Mouse (Mus musculus) forebrain, embryonic 15.5 days (tissue): ENCODE measurements at regions not wholly inside any gene's neighbourhood (a gene's known extent, or its start where the extent isn't known, plus 50 kb on each side); places are given as distances from the start of the nearest gene placed in this dataset.

Experiments used
- ATAC-seq: fragments of 200-750 bp; cut with Nextera tagmentation; replicated peaks from 2 replicates; pipeline ENCODE4 v1.8.0; 2017; ENCODE audit warnings: mild to moderate bottlenecking, moderate TSS enrichment, moderate library complexity
- H3K27ac ChIP-seq: fragments of 300-500 bp; sonication (generic); replicated peaks from 2 replicates; pipeline ENCODE4 v1.5.1; 2015; ENCODE audit warnings: mild to moderate bottlenecking, inconsistent platforms
- H3K27me3 ChIP-seq: fragments of 300-500 bp; sonication (generic); 2 replicates; pipeline ENCODE4 v1.6.1; 2015; ENCODE audit warnings: inconsistent platforms
- H3K36me3 ChIP-seq: fragments of 300-500 bp; sonication (generic); 2 replicates; pipeline ENCODE4 v1.6.1; 2015; ENCODE audit warnings: mild to moderate bottlenecking, inconsistent platforms
- H3K4me1 ChIP-seq: fragments of 300-500 bp; sonication (generic); 2 replicates; pipeline ENCODE4 v1.6.1; 2015; ENCODE audit warnings: inconsistent platforms
- H3K4me2 ChIP-seq: fragments of 300-500 bp; sonication (generic); replicated peaks from 2 replicates; pipeline ENCODE4 v1.6.1; 2015; ENCODE audit warnings: mild to moderate bottlenecking, inconsistent platforms
- H3K4me3 ChIP-seq: fragments of 300-500 bp; sonication (generic); 2 replicates; pipeline ENCODE4 v1.5.1; 2015; ENCODE audit warnings: mild to moderate bottlenecking, inconsistent platforms
- H3K9ac ChIP-seq: fragments of 300-500 bp; sonication (generic); replicated peaks from 2 replicates; pipeline ENCODE4 v1.6.1; 2015; ENCODE audit warnings: mild to moderate bottlenecking, inconsistent platforms
- H3K9me3 ChIP-seq: fragments of 300-500 bp; sonication (generic); 2 replicates; pipeline ENCODE4 v1.6.1; 2016; ENCODE audit warnings: inconsistent platforms
- WGBS: fragments of 180-500 bp; shearing (Covaris S2); methylation state at CpG from one replicate; pipeline ENCODE4 v1.1.7; 2015; ENCODE audit warnings: mixed read lengths; 5-methylcytosine and 5-hydroxymethylcytosine counted together

GRCm38 (mm10) chr3:118062569-118062968, 193.8 kb upstream of the Snx7 start:
- no peak overlapping the region for H3K4me2 ChIP-seq
- H3K27me3 ChIP-seq = no peaks in the 10 kb centered on the region
- ATAC-seq = no peak
- no peak overlapping the region for H3K9ac ChIP-seq
- peaks cover 4% of the 10 kb centered on the region for H3K4me1 ChIP-seq
- WGBS = 95% methylated on average over 1 of the region's 1 CpGs
- no peaks in the 10 kb centered on the region for H3K36me3 ChIP-seq
- H3K9me3 ChIP-seq = no peaks in the 10 kb centered on the region
- no peak overlapping the region for H3K27ac ChIP-seq
- H3K4me3 ChIP-seq = no peak overlapping the region

- ATAC-seq = no peak
- Histone ChIP-seq H3K27me3 (no peaks in the 10 kb centered on the region), H3K27ac (no peak overlapping the region), H3K36me3 (no peaks in the 10 kb centered on the region), H3K9me3 (no peaks in the 10 kb centered on the region), H3K9ac (no peak overlapping the region), H3K4me1 (peaks cover 7% of the 10 kb centered on the region; the same call in 1 of the 2 replicates), H3K4me2 (no peak overlapping the region), H3K4me3 (no peak overlapping the region)
- 65% methylated on average over 11 of the region's 11 CpGs for WGBS
These were observed 178.3 kb upstream of the Snx7 start for GRCm38 (mm10) chr3:118047016-118047415.

DNA sequence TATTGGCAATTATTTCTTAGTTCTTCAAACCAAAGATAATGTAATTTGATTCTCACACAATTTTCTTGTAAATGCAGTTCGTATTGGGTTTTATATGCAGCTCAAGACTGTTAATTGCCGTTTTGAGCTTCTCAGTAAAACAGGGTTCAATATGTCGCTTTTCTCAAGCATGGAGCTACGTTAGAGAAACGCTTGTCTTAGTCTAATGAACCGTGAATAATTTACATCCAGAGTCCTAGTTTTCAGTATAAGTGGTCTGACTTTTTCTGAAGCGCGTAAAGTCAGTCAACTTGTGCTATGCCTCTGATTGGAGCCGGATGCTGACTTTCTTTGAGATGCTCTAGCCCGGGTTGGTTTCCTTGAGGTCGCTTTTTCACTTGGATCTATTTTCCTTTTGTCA, 177.8 kb upstream of the Snx7 start:
- H3K4me1 ChIP-seq = peaks cover 7% of the 10 kb centered on the region; the same call in 1 of the 2 replicates
- H3K27me3 ChIP-seq = no peaks in the 10 kb centered on the region
- 48% methylated on average over 11 of the region's 11 CpGs for WGBS
- no peak overlapping the region for H3K4me3 ChIP-seq
- no peak overlapping the region for H3K27ac ChIP-seq
- no peak for ATAC-seq
- H3K9me3 ChIP-seq = no peaks in the 10 kb centered on the region
- no peak overlapping the region for H3K4me2 ChIP-seq
- no peak overlapping the region for H3K9ac ChIP-seq
- no peaks in the 10 kb centered on the region for H3K36me3 ChIP-seq

DNA sequence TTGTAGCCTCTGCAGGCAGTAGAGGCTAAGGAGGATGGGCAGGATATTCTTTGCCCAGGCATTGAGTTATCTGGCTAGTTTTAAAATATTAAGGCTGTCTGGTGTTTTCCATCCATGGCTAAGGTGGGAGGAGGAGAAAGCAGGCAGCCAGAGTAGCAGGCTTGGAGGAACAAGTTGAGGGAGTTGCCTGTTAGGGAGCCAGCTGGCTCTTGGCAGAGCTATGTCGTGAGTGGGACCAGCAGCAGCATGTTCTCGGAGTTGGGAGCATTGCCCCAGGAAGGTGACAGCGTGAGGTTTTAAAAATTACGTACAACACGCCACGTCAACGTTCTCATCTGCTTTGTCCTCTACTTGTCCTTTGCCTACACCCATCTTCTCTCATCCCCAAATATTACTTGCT, 167.8 kb upstream of the Snx7 start:
- Histone ChIP-seq H3K4me1 (no peaks in the 10 kb centered on the region), H3K4me2 (no peak overlapping the region), H3K9me3 (no peaks in the 10 kb centered on the region), H3K36me3 (no peaks in the 10 kb centered on the region), H3K27ac (no peak overlapping the region), H3K4me3 (no peak overlapping the region), H3K9ac (no peak overlapping the region), H3K27me3 (no peaks in the 10 kb centered on the region)
- ATAC-seq = no peak
- 74% methylated on average over 7 of the region's 7 CpGs for WGBS

DNA sequence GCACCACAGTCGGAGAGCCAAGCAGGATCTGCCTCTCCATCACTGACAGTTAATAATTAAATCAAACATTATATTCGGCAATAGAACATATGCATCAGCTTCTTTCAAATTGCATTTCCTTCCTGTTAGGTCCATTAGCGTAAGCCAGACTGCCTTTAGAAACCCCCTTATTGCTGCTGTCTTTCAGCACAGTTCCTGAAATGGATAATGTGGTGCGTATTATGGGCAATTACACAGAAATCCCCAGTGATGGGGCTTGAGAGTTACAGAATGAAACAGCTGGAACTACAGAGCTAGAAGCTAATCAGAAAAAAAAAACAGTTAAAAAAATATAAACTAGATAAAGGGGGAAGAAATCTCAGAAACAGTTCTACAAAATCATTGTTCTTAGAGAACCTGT, 126.7 kb upstream of the Snx7 start:
- H3K27ac ChIP-seq = no peak overlapping the region
- H3K9me3 ChIP-seq = no peaks in the 10 kb centered on the region
- no peak overlapping the region for H3K9ac ChIP-seq
- 56% methylated on average over 4 of the region's 4 CpGs for WGBS
- no peaks in the 10 kb centered on the region for H3K27me3 ChIP-seq
- no peak overlapping the region for H3K4me2 ChIP-seq
- no peaks in the 10 kb centered on the region for H3K36me3 ChIP-seq
- ATAC-seq = no peak
- no peak overlapping the region for H3K4me3 ChIP-seq
- H3K4me1 ChIP-seq = 0 out of 2 replicates have a peak, but pooled peaks cover 4% of the 10 kb centered on the region

DNA sequence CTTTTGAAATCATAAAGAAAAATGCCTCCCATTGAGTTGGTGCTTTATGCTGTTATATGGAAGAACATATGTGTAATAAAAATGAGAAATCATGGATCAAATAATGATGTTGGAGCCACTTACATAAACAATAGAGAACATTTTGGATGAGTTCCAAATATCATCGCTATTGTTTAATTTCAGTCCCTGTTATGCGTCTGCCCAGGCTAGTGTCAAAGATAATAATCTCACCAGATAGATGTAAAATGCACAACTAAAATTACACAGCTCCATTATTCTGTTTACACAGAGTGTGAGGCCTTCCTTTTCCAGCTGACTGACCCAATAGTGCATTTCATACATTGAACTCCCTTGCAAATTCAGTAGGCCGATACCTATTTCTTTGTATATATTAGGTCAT, 125.4 kb upstream of the Snx7 start:
- Histone ChIP-seq H3K4me1 (0 out of 2 replicates have a peak, but pooled peaks cover 4% of the 10 kb centered on the region), H3K9me3 (no peaks in the 10 kb centered on the region), H3K27ac (no peak overlapping the region), H3K9ac (no peak overlapping the region), H3K4me2 (no peak overlapping the region), H3K27me3 (no peaks in the 10 kb centered on the region), H3K4me3 (no peak overlapping the region), H3K36me3 (no peaks in the 10 kb centered on the region)
- 59% methylated on average over 3 of the region's 3 CpGs for WGBS
- ATAC-seq = no peak

DNA sequence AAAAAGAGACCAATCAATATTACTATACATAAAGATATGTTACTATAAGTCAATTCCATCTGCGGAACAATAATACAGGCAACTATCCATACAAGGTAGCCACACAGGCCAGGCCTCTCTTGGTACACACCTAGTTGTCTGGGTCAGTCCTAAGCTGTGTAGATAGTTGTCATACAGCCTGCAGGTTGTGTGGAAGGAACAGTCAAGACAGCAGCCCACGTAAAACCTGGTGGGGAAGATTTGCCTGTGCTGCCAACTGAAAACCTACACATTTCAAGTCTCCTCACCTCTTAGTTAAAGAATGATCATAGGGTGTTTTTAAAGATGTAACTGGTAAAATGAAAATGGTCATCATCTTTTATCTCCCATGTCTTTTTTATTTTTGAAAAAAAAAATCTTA, 121.8 kb upstream of the Snx7 start:
- no peaks in the 10 kb centered on the region for H3K27me3 ChIP-seq
- no peak for ATAC-seq
- H3K9ac ChIP-seq = no peak overlapping the region
- no peak overlapping the region for H3K27ac ChIP-seq
- H3K9me3 ChIP-seq = no peaks in the 10 kb centered on the region
- 0 out of 2 replicates have a peak, but pooled peaks cover 4% of the 10 kb centered on the region for H3K4me1 ChIP-seq
- H3K4me3 ChIP-seq = no peak overlapping the region
- WGBS = 88% methylated on average over 2 of the region's 2 CpGs
- no peaks in the 10 kb centered on the region for H3K36me3 ChIP-seq
- no peak overlapping the region for H3K4me2 ChIP-seq

DNA sequence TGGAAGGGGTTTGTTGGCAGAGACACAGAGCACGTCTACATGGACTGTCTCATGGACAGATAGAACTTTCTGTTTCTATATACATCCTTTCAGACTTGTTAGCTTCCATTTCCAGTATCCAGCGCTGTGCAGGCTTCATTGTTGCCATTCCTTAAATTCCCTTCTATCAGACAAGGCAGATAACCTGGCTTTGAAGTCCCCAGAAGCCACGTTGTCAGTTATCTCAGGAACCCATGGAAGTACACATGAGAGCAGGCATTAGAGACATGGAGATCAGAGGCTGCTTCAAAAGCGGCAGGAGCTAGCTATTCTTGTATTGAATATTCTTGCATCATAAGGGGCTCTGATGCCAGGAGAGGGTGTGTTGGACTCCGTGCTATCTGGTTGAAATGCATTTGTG, 119.7 kb upstream of the Snx7 start:
- ATAC-seq = no peak
- Histone ChIP-seq H3K4me2 (no peak overlapping the region), H3K4me3 (no peak overlapping the region), H3K27ac (no peak overlapping the region), H3K4me1 (0 out of 2 replicates have a peak, but pooled peaks cover 4% of the 10 kb centered on the region), H3K36me3 (no peaks in the 10 kb centered on the region), H3K27me3 (no peaks in the 10 kb centered on the region), H3K9me3 (no peaks in the 10 kb centered on the region), H3K9ac (no peak overlapping the region)
- 78% methylated on average over 5 of the region's 5 CpGs for WGBS

GRCm38 (mm10) chr3:117975638-117976037, 106.9 kb upstream of the Snx7 start:
- ATAC-seq = no peak
- 65% methylated on average over 1 of the region's 1 CpGs for WGBS
- Histone ChIP-seq H3K9me3 (no peaks in the 10 kb centered on the region), H3K27me3 (no peaks in the 10 kb centered on the region), H3K9ac (no peak overlapping the region), H3K4me3 (no peak overlapping the region), H3K36me3 (no peaks in the 10 kb centered on the region), H3K4me1 (0 out of 2 replicates have a peak, but pooled peaks cover 3% of the 10 kb centered on the region), H3K4me2 (no peak overlapping the region), H3K27ac (no peak overlapping the region)

GRCm38 (mm10) chr3:117968805-117969204, 100.1 kb upstream of the Snx7 start:
- no peak for ATAC-seq
- 64% methylated on average over 5 of the region's 5 CpGs for WGBS
- no peak overlapping the region for H3K4me2 ChIP-seq
- H3K4me1 ChIP-seq = peaks cover 11% of the 10 kb centered on the region; the same call in 1 of the 2 replicates
- peak overlapping the region; percentile 9; the same call in 1 of the 2 replicates for H3K27ac ChIP-seq
- no peaks in the 10 kb centered on the region for H3K36me3 ChIP-seq
- no peaks in the 10 kb centered on the region for H3K9me3 ChIP-seq
- H3K9ac ChIP-seq = no peak overlapping the region
- no peaks in the 10 kb centered on the region for H3K27me3 ChIP-seq
- no peak overlapping the region for H3K4me3 ChIP-seq

GRCm38 (mm10) chr3:117938426-117938825, 69.7 kb upstream of the Snx7 start:
- Histone ChIP-seq H3K27me3 (no peaks in the 10 kb centered on the region), H3K9ac (no peak overlapping the region), H3K4me1 (no peaks in the 10 kb centered on the region), H3K27ac (no peak overlapping the region), H3K9me3 (no peaks in the 10 kb centered on the region), H3K4me2 (no peak overlapping the region), H3K4me3 (no peak overlapping the region), H3K36me3 (no peaks in the 10 kb centered on the region)
- no peak for ATAC-seq

DNA sequence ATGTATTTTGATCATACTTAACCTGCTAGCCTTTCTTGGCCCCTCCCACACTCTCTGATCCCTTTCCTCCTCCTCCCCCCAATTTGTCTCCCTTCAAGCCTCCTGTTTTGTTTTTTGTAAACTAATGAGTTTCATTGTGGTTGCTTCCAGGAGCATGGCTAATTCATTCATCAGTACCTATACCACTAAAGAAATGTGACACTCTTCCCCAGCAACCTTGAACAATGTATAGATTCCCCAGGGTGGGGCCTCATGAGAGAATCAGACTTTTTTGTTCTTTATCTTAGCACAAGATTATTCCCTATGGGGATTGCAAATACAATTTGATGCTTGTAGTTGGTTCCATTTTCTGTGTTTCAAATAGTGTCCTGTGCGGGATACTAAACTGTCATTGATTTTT, 58.8 kb upstream of the Snx7 start:
- H3K4me2 ChIP-seq = no peak overlapping the region
- ATAC-seq = no peak
- no peaks in the 10 kb centered on the region for H3K27me3 ChIP-seq
- peaks cover 5% of the 10 kb centered on the region; the same call in 1 of the 2 replicates for H3K4me1 ChIP-seq
- H3K9me3 ChIP-seq = no peaks in the 10 kb centered on the region
- WGBS = 36% methylated on average over 1 of the region's 1 CpGs
- no peak overlapping the region for H3K4me3 ChIP-seq
- H3K27ac ChIP-seq = no peak overlapping the region
- no peaks in the 10 kb centered on the region for H3K36me3 ChIP-seq
- no peak overlapping the region for H3K9ac ChIP-seq
